Mouse (Mus musculus) hindbrain, embryonic 14.5 days (tissue): Measurements from ENCODE around the gene Cd72. TPM values are rescaled to one million over a fixed set of nuclear protein-coding genes. Genes with fewer than 3 reads are reported as not detected.

Source experiments
- ATAC-seq: fragments of 200-750 bp; cut with Nextera tagmentation; 2 replicates; pipeline ENCODE4 v1.8.0; 2017; ENCODE audit warnings: moderate number of reproducible peaks, mild to moderate bottlenecking, moderate TSS enrichment, moderate library complexity; ENCODE audit not compliant: low FRiP score
- DNase-seq: peaks from one replicate; pipeline ENCODE4 v3.0.0-alpha.2; 2015; ENCODE audit warnings: low spot score
- H3K27ac ChIP-seq: fragments of 300-500 bp; sonication (generic); 2 replicates; pipeline ENCODE4 v1.5.1; 2014; ENCODE audit warnings: mild to moderate bottlenecking, moderate library complexity
- H3K27me3 ChIP-seq: fragments of 300-500 bp; sonication (generic); 2 replicates; pipeline ENCODE4 v1.6.1; 2014; ENCODE audit warnings: mild to moderate bottlenecking, low read length, mixed read lengths; ENCODE audit not compliant: control insufficient read depth, insufficient read depth
- H3K36me3 ChIP-seq: fragments of 300-500 bp; sonication (generic); replicated peaks from 2 replicates; pipeline ENCODE4 v1.6.1; 2014; ENCODE audit not compliant: control insufficient read depth, insufficient read depth
- H3K4me1 ChIP-seq: fragments of 300-500 bp; sonication (generic); replicated peaks from 2 replicates; pipeline ENCODE4 v1.6.1; 2014; ENCODE audit warnings: antibody characterized with exemption, low read length, mixed read lengths; ENCODE audit not compliant: control insufficient read depth, insufficient read depth
- H3K4me2 ChIP-seq: fragments of 300-500 bp; sonication (generic); replicated peaks from 2 replicates; pipeline ENCODE4 v1.6.1; 2014; ENCODE audit warnings: mild to moderate bottlenecking, moderate library complexity
- H3K4me3 ChIP-seq: fragments of 300-500 bp; sonication (generic); replicated peaks from 2 replicates; pipeline ENCODE4 v1.5.1; 2014; ENCODE audit warnings: mild to moderate bottlenecking, low read length
- H3K9ac ChIP-seq: fragments of 300-500 bp; sonication (generic); 2 replicates; pipeline ENCODE4 v1.6.1; 2014
- H3K9me3 ChIP-seq: fragments of 300-500 bp; sonication (generic); 2 replicates; pipeline ENCODE4 v1.6.1; 2016; ENCODE audit warnings: low read length; ENCODE audit not compliant: control insufficient read depth
- WGBS: fragments of 180-500 bp; shearing (Covaris S2); extraction: QIAGEN DNeasy Blood & Tissue Kit; methylation state at CpG from one replicate; pipeline ENCODE4 v1.1.7; 2014; 5-methylcytosine and 5-hydroxymethylcytosine counted together
- polyA plus RNA-seq: library from polyadenylated mRNA; unstranded; fragments of >200 nt; fragmentation: Nextera tagmentation; extraction: Ambion mirVana; gene quantifications from 2 replicates; pipeline ENCODE4 v1.2.1, GENCODE M21; 2014

Cd72 gene
- polyA plus RNA-seq, 1 experiment from 2014 or later, result 7.5 TPM

GRCm38 (mm10) chr4:43481894-43482456, 27.5 kb upstream of the Cd72 start:
- 0 out of 2 replicates have a peak, but pooled peaks cover 6% of the 10 kb centered on the region for H3K4me1 ChIP-seq
- H3K4me3 ChIP-seq, result no peak overlapping the region
- H3K27ac ChIP-seq, result no peak overlapping the region
- no peak for ATAC-seq
- no peaks in the 10 kb centered on the region for H3K27me3 ChIP-seq
- no peak overlapping the region for H3K4me2 ChIP-seq
- H3K36me3 ChIP-seq, result no peaks in the 10 kb centered on the region
- H3K9ac ChIP-seq, result no peak overlapping the region
- H3K9me3 ChIP-seq, result no peaks in the 10 kb centered on the region
- DNase-seq, result no peak
- WGBS, result 76% methylated on average over 7 of the region's 7 CpGs

DNA sequence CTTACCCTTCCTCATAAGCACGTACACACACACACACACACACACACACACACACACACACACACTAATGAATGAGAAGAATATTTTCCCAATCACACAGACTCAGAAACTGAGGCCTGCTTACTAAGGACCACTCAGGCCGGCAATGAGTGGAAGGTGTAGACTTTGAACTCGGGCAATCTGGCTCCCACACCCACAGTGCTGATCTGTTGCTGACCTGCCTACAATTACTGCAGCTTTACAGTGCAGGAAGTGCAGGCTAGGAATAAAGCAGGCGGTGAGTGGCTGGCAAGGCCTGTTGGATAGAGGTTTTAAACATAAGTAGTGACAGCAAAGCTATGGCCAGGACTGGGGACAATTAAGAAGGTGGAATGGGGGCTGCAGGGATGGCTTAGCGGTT, 26.6 kb upstream of the Cd72 start:
- H3K9me3 ChIP-seq, result no peaks in the 10 kb centered on the region
- DNase-seq (no peak), ATAC-seq (no peak)
- H3K4me1 ChIP-seq, result 0 out of 2 replicates have a peak, but pooled peaks cover 6% of the 10 kb centered on the region
- H3K9ac ChIP-seq, result no peak overlapping the region
- no peaks in the 10 kb centered on the region for H3K27me3 ChIP-seq
- H3K4me2 ChIP-seq, result no peak overlapping the region
- no peak overlapping the region for H3K27ac ChIP-seq
- H3K4me3 ChIP-seq, result no peak overlapping the region
- no peaks in the 10 kb centered on the region for H3K36me3 ChIP-seq
- WGBS, result 86% methylated on average over 5 of the region's 5 CpGs

GRCm38 (mm10) chr4:43478906-43479832, 24.7 kb upstream of the Cd72 start:
- no peak overlapping the region for H3K9ac ChIP-seq
- DNase-seq (no peak), ATAC-seq (no peak)
- no peak overlapping the region for H3K4me2 ChIP-seq
- 51% methylated on average over 24 of the region's 24 CpGs for WGBS
- 0 out of 2 replicates have a peak, but pooled peaks cover 6% of the 10 kb centered on the region for H3K4me1 ChIP-seq
- H3K4me3 ChIP-seq, result no peak overlapping the region; the same call in 1 of the 2 replicates
- H3K9me3 ChIP-seq, result no peaks in the 10 kb centered on the region
- no peaks in the 10 kb centered on the region for H3K36me3 ChIP-seq
- H3K27ac ChIP-seq, result no peak overlapping the region
- no peaks in the 10 kb centered on the region for H3K27me3 ChIP-seq

DNA sequence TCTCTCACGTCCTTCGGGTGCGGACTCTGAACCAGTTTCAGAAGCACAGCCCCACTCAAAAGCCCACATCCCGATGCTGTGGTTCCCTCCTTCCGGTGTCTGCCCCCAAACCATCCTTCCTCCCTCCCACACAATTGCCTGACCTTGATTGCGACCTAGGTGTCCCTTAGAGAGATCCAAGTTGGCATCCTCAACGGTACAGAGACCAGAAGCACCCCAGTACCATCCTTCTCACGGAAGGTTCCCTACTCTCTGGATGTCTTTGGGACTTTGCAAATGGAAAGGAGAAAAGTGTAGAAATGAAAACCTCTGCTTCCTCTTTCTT, 24.1 kb upstream of the Cd72 start:
- ATAC-seq (no peak; the same call in 1 of the 2 replicates), DNase-seq (no peak)
- H3K27me3 ChIP-seq, result no peaks in the 10 kb centered on the region
- 53% methylated on average over 8 of the region's 8 CpGs for WGBS
- no peaks in the 10 kb centered on the region for H3K9me3 ChIP-seq
- H3K4me3 ChIP-seq, result peak overlapping the region; percentile 24
- H3K36me3 ChIP-seq, result no peaks in the 10 kb centered on the region
- 0 out of 2 replicates have a peak, but pooled peaks cover 6% of the 10 kb centered on the region for H3K4me1 ChIP-seq
- H3K9ac ChIP-seq, result 0 out of 2 replicates have a peak overlapping the region, but pooled peaks have one; percentile 20
- H3K4me2 ChIP-seq, result peak overlapping the region; percentile 51
- H3K27ac ChIP-seq, result peak overlapping the region; percentile 41; the same call in 1 of the 2 replicates

GRCm38 (mm10) chr4:43477857-43478533, 23.6 kb upstream of the Cd72 start:
- Histone ChIP-seq H3K9ac (0 out of 2 replicates have a peak overlapping the region, but pooled peaks have one; percentile 20), H3K36me3 (no peaks in the 10 kb centered on the region)
- 17% methylated on average over 11 of the region's 11 CpGs for WGBS

DNA sequence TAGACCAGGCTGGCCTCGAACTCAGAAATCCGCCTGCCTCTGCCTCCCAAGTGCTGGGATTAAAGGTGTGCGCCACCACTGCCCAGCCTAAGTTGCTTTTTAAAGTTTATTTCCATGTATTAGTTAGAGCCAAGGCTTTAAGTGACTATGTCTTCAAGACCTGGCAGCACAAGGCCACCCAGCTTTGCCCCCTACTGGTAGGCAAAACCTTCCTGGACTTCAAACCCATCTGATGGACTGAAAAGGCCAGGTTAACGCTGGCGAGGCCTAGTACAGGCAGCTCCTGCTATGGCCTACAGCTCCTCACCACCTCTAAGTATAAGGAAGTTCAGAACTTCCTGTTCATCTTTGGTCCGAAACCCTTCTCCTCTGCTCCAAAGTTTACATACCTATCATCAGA, 22.2 kb upstream of the Cd72 start:
- no peak overlapping the region for H3K4me3 ChIP-seq
- H3K27me3 ChIP-seq, result no peaks in the 10 kb centered on the region
- DNase-seq (no peak), ATAC-seq (no peak)
- H3K9ac ChIP-seq, result no peak overlapping the region
- WGBS, result 91% methylated on average over 6 of the region's 6 CpGs
- H3K36me3 ChIP-seq, result no peaks in the 10 kb centered on the region
- H3K9me3 ChIP-seq, result no peaks in the 10 kb centered on the region
- no peak overlapping the region for H3K4me2 ChIP-seq
- 0 out of 2 replicates have a peak, but pooled peaks cover 6% of the 10 kb centered on the region for H3K4me1 ChIP-seq
- no peak overlapping the region for H3K27ac ChIP-seq

More at GRCm38 (mm10) chr4:43477857-43478533, 23.6 kb upstream of the Cd72 start:
- H3K9me3 ChIP-seq, result no peaks in the 10 kb centered on the region
- H3K27ac ChIP-seq, result peak overlapping the region; percentile 41; the same call in 1 of the 2 replicates
- peak overlapping the region; percentile 24 for H3K4me3 ChIP-seq
- no peaks in the 10 kb centered on the region for H3K27me3 ChIP-seq
- DNase-seq (peak; percentile 86), ATAC-seq (peak; percentile 93)
- H3K4me1 ChIP-seq, result 0 out of 2 replicates have a peak, but pooled peaks cover 6% of the 10 kb centered on the region
- H3K4me2 ChIP-seq, result peak overlapping the region; percentile 51

DNA sequence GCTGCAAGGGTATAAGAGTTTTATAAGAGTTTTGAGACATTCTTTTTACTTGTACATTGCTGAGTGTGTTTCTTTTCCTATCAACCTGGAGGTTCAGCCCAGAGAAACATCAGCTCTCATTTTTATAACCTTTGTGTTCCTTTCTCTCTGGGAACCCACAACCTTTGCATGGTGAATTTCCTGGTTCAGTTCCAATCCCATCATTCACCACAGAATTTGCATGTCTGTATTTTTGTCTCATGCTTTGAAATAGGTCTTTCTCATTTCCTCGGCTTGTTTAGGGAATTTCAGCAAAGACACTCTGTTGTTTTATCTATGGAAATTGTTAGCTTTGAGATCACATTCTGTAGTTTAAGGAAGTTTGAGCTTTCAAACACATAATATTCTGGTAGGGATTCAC, 19.2 kb upstream of the Cd72 start:
- 81% methylated on average over 1 of the region's 1 CpGs for WGBS
- Histone ChIP-seq H3K9ac (no peak overlapping the region), H3K27me3 (no peaks in the 10 kb centered on the region), H3K27ac (no peak overlapping the region), H3K36me3 (no peaks in the 10 kb centered on the region), H3K4me3 (no peak overlapping the region), H3K4me1 (0 out of 2 replicates have a peak, but pooled peaks cover 6% of the 10 kb centered on the region), H3K4me2 (no peak overlapping the region), H3K9me3 (no peaks in the 10 kb centered on the region)
- ATAC-seq, result no peak
- no peak for DNase-seq

DNA sequence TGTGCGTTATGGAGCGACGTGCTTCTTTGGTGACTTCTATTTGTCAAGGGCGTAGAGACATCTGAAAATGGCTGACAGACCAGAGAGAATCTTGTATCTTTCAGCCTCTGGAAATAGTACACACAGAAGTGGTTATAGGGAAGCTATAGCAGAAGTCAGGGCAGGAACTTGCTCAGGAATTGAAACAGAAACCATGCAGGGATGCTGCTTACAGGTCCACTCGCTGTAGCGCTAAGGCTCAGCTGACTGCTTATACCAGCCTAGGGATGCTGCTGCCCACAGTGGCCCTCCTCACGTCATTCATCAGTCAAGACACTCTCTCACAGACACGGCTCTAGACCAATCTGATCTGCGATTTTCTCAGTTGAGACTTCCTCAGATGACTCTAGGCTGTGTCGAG, 15.9 kb upstream of the Cd72 start:
- no peak overlapping the region for H3K27ac ChIP-seq
- no peaks in the 10 kb centered on the region for H3K27me3 ChIP-seq
- no peak overlapping the region for H3K4me3 ChIP-seq
- H3K9ac ChIP-seq, result no peak overlapping the region
- no peak overlapping the region for H3K4me2 ChIP-seq
- WGBS, result 91% methylated on average over 10 of the region's 10 CpGs
- no peaks in the 10 kb centered on the region for H3K36me3 ChIP-seq
- no peaks in the 10 kb centered on the region for H3K4me1 ChIP-seq
- ATAC-seq (no peak), DNase-seq (no peak)
- H3K9me3 ChIP-seq, result no peaks in the 10 kb centered on the region

DNA sequence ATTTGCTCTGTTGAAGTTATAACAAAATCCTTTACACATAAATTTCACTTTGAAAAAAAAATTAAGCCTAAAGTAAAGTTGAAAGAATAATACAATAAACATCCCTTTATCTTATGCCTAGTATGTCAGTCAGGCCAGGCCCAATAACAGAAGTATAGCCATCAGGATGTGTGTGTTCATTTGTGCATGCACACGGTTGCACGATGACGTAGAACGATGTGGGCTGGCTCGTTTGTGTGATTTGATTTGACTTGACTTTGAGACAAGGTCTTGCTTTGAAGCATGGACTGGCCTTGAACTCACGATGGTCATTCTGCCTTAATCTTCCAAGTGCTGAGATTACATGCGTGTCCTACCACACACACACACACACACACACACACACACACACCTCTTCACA, 12.4 kb upstream of the Cd72 start:
- ATAC-seq (no peak), DNase-seq (no peak)
- no peak overlapping the region for H3K9ac ChIP-seq
- no peak overlapping the region for H3K4me2 ChIP-seq
- 93% methylated on average over 7 of the region's 7 CpGs for WGBS
- H3K27me3 ChIP-seq, result no peaks in the 10 kb centered on the region
- no peaks in the 10 kb centered on the region for H3K4me1 ChIP-seq
- no peak overlapping the region for H3K27ac ChIP-seq
- no peaks in the 10 kb centered on the region for H3K9me3 ChIP-seq
- no peak overlapping the region for H3K4me3 ChIP-seq
- H3K36me3 ChIP-seq, result no peaks in the 10 kb centered on the region
